Mouse (Mus musculus) cerebellum, adult 2 months (tissue): Measurements from ENCODE around the gene Pex10.

Experiments used
- CTCF ChIP-seq: fragments of 200-500 bp; IDR thresholded peaks from 2 replicates; pipeline ENCODE4 v1.5.1; 2011; ENCODE audit warnings: low read depth, mild to moderate bottlenecking, control low read depth, low read length, moderate library complexity, borderline replicate concordance; ENCODE audit not compliant: insufficient read depth
- POLR2A ChIP-seq: fragments of 200-500 bp; IDR thresholded peaks from 2 replicates; pipeline ENCODE4 v1.6.1; 2011; ENCODE audit warnings: low read length, control low read depth, borderline replicate concordance; ENCODE audit not compliant: insufficient read depth

GRCm38 (mm10) chr4:155063895-155064294 lies 2.9 kb upstream of the Pex10 start:
- no peak for TF ChIP-seq CTCF
- no peak for TF ChIP-seq POLR2A
